Mouse (Mus musculus) stomach, postnatal 0 days (tissue): ENCODE results near the gene Elmod3. TPM values are rescaled to one million over a fixed set of nuclear protein-coding genes. Genes with fewer than 3 reads are reported as not detected.
A peak's percentile ranks its signal among the peaks of the same experiment; 100 is the strongest.

Source experiments
- ATAC-seq: fragments of 200-750 bp; cut with Nextera tagmentation; 2 replicates; pipeline ENCODE4 v1.8.0; 2017; ENCODE audit not compliant: low FRiP score, low TSS enrichment
- DNase-seq: peaks from one replicate; pipeline ENCODE4 v3.0.0-alpha.2; 2016; ENCODE audit warnings: low spot score
- H3K27ac ChIP-seq: fragments of 300-500 bp; sonication (generic); replicated peaks from 2 replicates; pipeline ENCODE4 v1.5.1; 2014; ENCODE audit warnings: mild to moderate bottlenecking, control low read depth
- H3K27me3 ChIP-seq: fragments of 300-500 bp; sonication (generic); 2 replicates; pipeline ENCODE4 v1.6.1; 2014; ENCODE audit warnings: low read length; ENCODE audit not compliant: control insufficient read depth, insufficient read depth
- H3K36me3 ChIP-seq: fragments of 300-500 bp; sonication (generic); 2 replicates; pipeline ENCODE4 v1.6.1; 2014; ENCODE audit warnings: low read length, mixed read lengths; ENCODE audit not compliant: control insufficient read depth, insufficient read depth
- H3K4me1 ChIP-seq: fragments of 300-500 bp; sonication (generic); replicated peaks from 2 replicates; pipeline ENCODE4 v1.6.1; 2014; ENCODE audit warnings: antibody characterized with exemption; ENCODE audit not compliant: control insufficient read depth, insufficient read depth
- H3K4me2 ChIP-seq: fragments of 300-500 bp; sonication (generic); replicated peaks from 2 replicates; pipeline ENCODE4 v1.6.1; 2014; ENCODE audit warnings: low read depth, mild to moderate bottlenecking, control low read depth, moderate library complexity
- H3K4me3 ChIP-seq: fragments of 300-500 bp; sonication (generic); 2 replicates; pipeline ENCODE4 v1.5.1; 2014; ENCODE audit warnings: low read depth, low read length, control low read depth
- H3K9ac ChIP-seq: fragments of 300-500 bp; sonication (generic); 2 replicates; pipeline ENCODE4 v1.6.1; 2014; ENCODE audit warnings: mild to moderate bottlenecking, low read length, control low read depth, mixed read lengths
- H3K9me3 ChIP-seq: fragments of 300-500 bp; sonication (generic); 2 replicates; pipeline ENCODE4 v1.6.1; 2016; ENCODE audit warnings: low read length; ENCODE audit not compliant: control insufficient read depth
- CTCF ChIP-seq: IDR thresholded peaks from 2 replicates; pipeline ENCODE4 v1.5.1; 2016; ENCODE audit warnings: antibody characterized with exemption, low read depth, mild to moderate bottlenecking, moderate library complexity
- EP300 ChIP-seq: optimal IDR thresholded peaks from 2 replicates; pipeline ENCODE3; 2016; ENCODE audit warnings: antibody characterized with exemption
- WGBS: fragments of 180-500 bp; shearing (Covaris S2); extraction: QIAGEN DNeasy Blood & Tissue Kit; methylation state at CpG from one replicate; pipeline ENCODE4 v1.1.7; 2014; 5-methylcytosine and 5-hydroxymethylcytosine counted together
- polyA plus RNA-seq: library from polyadenylated mRNA; unstranded; fragments of >200 nt; fragmentation: Nextera tagmentation; extraction: Ambion mirVana; gene quantifications from 2 replicates; pipeline ENCODE4 v1.2.1, GENCODE M21; 2015

Gene Elmod3
- polyA plus RNA-seq, 1 experiment from 2014 or later: 13.3 TPM

DNA sequence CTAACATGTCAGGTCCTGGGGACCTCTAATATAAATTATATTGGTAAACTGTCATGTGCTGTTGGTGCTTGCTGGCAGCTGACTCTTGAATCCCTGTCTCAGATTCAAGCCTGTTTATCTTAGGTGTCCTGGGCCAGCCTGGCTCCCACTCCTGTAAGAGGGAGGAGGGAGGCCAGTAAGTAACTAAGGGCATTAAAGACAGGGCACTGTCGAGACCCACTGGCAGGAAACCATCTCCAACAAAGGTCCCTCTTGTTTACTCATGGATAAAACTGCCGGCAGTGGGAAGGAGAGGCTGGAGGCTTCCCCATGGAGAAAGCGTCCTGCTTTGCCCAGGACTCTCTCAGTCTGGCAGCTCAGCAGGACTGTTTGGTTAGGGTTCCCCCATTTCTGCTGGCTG lies 26.4 kb downstream of the Elmod3 start:
- H3K4me1 ChIP-seq: no peaks in the 10 kb centered on the region
- TF ChIP-seq CTCF: no peak
- no peak for TF ChIP-seq EP300
- ATAC-seq (no peak), DNase-seq (no peak)
- no peaks in the 10 kb centered on the region for H3K27me3 ChIP-seq
- no peak overlapping the region for H3K4me3 ChIP-seq
- H3K27ac ChIP-seq: no peak overlapping the region
- peaks cover 7% of the 10 kb centered on the region for H3K36me3 ChIP-seq
- H3K9me3 ChIP-seq: no peaks in the 10 kb centered on the region
- 23% methylated on average over 3 of the region's 3 CpGs for WGBS
- no peak overlapping the region for H3K9ac ChIP-seq
- H3K4me2 ChIP-seq: no peak overlapping the region

DNA sequence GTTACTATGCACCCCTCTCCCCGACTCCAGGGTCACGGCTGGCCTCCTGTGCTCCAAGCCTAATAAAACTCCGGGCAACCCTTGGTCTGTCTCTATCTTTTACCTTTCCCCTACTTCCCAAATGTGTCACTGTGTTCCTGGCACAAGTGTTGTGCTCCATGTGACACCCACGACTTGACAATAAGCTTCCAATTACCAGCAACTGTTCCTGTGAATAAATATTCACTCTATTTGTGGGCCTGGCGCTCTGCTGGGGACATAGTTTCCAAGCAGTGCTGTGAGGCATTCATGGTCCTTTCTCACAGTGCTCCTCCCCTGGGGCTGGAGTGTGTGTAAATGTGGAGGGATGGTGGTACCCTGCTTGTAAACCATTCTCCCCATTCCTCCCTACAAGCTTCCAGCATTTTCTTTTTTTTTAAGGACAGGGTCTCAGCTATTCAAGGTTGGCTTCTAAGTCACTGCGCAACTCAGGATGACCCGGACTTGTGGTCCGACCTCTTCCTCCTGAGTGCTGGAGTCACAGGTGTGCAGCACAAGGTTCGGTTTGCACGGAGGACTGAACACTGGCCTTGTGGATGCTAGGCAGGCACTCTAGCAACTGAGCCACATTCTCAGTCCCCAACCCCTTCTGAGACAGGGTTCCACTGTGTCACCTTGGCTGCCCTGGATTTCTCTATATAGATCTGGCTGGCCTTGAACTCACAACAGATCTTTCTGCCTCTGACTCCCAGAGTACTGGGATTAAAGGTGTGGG lies 27.4 kb downstream of the Elmod3 start:
- H3K27ac ChIP-seq: no peak overlapping the region
- 85% methylated on average over 10 of the region's 10 CpGs for WGBS
- no peak overlapping the region for H3K4me3 ChIP-seq
- no peaks in the 10 kb centered on the region for H3K9me3 ChIP-seq
- DNase-seq: no peak
- TF ChIP-seq EP300 (no peak), CTCF (no peak)
- no peaks in the 10 kb centered on the region for H3K27me3 ChIP-seq
- H3K4me2 ChIP-seq: no peak overlapping the region
- ATAC-seq: no peak
- no peaks in the 10 kb centered on the region for H3K4me1 ChIP-seq
- no peak overlapping the region for H3K9ac ChIP-seq
- H3K36me3 ChIP-seq: peaks cover 6% of the 10 kb centered on the region; the same call in 1 of the 2 replicates

DNA sequence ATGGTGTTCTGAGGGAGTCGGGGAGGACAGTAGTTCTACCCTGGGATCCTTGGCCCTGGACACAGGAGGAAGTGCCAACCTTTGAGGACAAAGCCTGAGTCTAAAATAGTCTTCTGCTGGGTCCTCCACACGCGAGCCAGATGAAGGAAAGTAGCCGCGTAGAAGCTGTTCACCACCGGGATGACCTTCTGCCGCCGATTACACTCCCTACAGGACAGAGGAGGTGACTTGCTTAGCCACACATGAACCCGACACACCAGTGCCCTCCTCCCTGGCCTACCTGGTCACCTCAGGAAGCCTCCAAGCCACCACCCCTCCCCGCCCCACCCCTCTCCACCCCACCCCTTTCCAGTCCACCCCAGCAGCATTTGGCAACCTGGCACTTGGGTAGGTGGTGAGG lies 29.5 kb downstream of the Elmod3 start:
- 83% methylated on average over 10 of the region's 10 CpGs for WGBS
- DNase-seq (no peak), ATAC-seq (no peak)
- no peak overlapping the region for H3K27ac ChIP-seq
- peaks cover 4% of the 10 kb centered on the region; the same call in 1 of the 2 replicates for H3K36me3 ChIP-seq
- no peak overlapping the region for H3K4me2 ChIP-seq
- no peaks in the 10 kb centered on the region for H3K4me1 ChIP-seq
- no peak overlapping the region for H3K9ac ChIP-seq
- H3K9me3 ChIP-seq: no peaks in the 10 kb centered on the region
- no peak overlapping the region for H3K4me3 ChIP-seq
- no peak for TF ChIP-seq EP300
- TF ChIP-seq CTCF: no peak
- H3K27me3 ChIP-seq: no peaks in the 10 kb centered on the region

DNA sequence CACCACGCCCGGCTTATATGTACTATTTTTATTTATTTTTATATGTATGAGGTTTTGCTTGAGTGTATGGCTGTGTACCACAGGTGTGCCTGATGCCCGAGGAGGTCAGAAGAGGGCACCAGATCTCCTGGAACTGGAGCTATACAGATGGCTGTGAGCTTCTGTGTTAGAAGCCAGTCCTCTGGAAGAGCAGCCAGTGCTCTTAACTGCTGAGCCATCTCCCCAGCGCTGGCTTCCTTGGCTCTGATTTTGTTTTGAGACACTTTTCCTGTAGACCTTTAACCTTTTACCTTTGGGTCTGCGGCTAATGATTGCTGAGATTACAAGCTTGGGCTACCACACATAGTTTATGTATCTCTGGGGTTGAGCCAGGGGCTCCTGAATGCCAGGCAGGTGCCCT lies 30.7 kb downstream of the Elmod3 start:
- TF ChIP-seq EP300 (no peak), CTCF (peak; percentile 33)
- no peak overlapping the region for H3K27ac ChIP-seq
- H3K36me3 ChIP-seq: peaks cover 6% of the 10 kb centered on the region; the same call in 1 of the 2 replicates
- no peak overlapping the region for H3K9ac ChIP-seq
- H3K9me3 ChIP-seq: no peaks in the 10 kb centered on the region
- WGBS: 77% methylated on average over 5 of the region's 5 CpGs
- no peaks in the 10 kb centered on the region for H3K27me3 ChIP-seq
- H3K4me3 ChIP-seq: no peak overlapping the region
- H3K4me2 ChIP-seq: no peak overlapping the region
- no peak for DNase-seq
- ATAC-seq: no peak
- H3K4me1 ChIP-seq: no peaks in the 10 kb centered on the region

DNA sequence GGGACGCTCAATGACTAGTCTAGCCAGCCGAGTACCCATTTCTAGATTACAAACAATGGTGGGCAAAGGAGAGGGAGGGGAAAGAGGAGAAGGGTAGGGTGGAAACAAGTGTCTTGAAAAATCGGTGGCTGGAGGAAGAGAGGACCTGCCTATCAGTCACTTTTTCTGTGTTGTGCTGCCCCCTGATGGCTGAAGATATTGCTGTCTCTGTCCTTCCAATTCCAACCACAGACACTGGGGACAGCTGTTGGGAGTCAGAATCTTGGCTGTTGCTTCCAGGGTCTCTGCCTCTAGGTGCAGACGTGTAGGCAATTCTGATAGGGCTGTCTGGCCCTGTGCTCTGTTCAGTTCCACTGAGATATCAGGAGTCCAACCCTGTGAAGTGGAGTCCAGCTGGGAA lies 32.2 kb downstream of the Elmod3 start:
- Histone ChIP-seq H3K4me2 (no peak overlapping the region), H3K36me3 (peaks cover 6% of the 10 kb centered on the region; the same call in 1 of the 2 replicates), H3K27me3 (no peaks in the 10 kb centered on the region), H3K4me3 (no peak overlapping the region), H3K9me3 (no peaks in the 10 kb centered on the region), H3K27ac (no peak overlapping the region), H3K4me1 (no peaks in the 10 kb centered on the region), H3K9ac (no peak overlapping the region)
- peak; percentile 73 for ATAC-seq
- TF ChIP-seq CTCF: peak; percentile 94
- no peak for TF ChIP-seq EP300
- DNase-seq: peak; percentile 88
- 3% methylated on average over 4 of the region's 4 CpGs for WGBS

DNA sequence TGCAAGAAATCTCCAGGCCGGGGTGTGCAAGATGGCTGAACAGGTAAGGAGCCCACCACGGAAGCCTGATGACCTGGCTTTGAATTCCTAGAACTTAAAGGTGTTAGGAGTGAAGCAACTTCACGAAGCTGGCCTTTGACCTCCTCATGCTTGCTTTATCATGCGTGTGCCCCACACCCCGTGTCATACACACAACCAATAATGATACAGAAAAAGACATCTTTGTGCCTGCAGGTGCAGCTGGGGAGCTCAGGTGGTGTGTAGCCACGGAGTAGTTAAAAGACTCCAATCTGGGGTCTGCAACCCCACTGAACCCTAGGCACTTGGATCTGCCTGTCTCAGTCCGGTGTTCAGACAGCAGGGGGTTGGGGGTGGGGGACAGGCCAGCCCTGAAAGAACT lies 32.7 kb downstream of the Elmod3 start:
- Histone ChIP-seq H3K27me3 (no peaks in the 10 kb centered on the region), H3K9ac (no peak overlapping the region), H3K4me3 (no peak overlapping the region), H3K4me2 (no peak overlapping the region), H3K9me3 (no peaks in the 10 kb centered on the region), H3K27ac (no peak overlapping the region), H3K36me3 (peaks cover 6% of the 10 kb centered on the region; the same call in 1 of the 2 replicates), H3K4me1 (no peaks in the 10 kb centered on the region)
- TF ChIP-seq CTCF (no peak), EP300 (no peak)
- ATAC-seq (no peak), DNase-seq (no peak)
- 70% methylated on average over 7 of the region's 7 CpGs for WGBS
